ENCODE assay signal across 9 mouse cellular contexts in genomic region chr6:129235855-129236461, GRCm38 (mm10). TPM values are rescaled to one million over a fixed set of nuclear protein-coding genes. Genes with fewer than 3 reads are reported as not detected.
DNase-seq lines count a peak whose midpoint lies in the region; ATAC-seq and TF ChIP-seq lines count a peak whose summit lies in the region.
"Had no signal": no experiment of that assay in that cellular context is flagged by ENCODE, and none has a peak within 500 bp of the region (broad histone marks: within the 10 kb centered on the region; RNA-seq: fewer than 3 reads in every experiment).

No protein-coding gene starts in this region.

- no peaks in the 10 kb centered on the region for H3K27me3 ChIP-seq in heart, adult 2 months (ENCODE audit: control insufficient read depth, insufficient read depth, low read length)
- H3K27me3 ChIP-seq in heart, embryonic 10.5 days (ENCODE audit: insufficient read depth, poor library complexity, severe bottlenecking), result no peaks in the 10 kb centered on the region
- no peaks in the 10 kb centered on the region for H3K27me3 ChIP-seq in intestine, embryonic 16.5 days (replicated peaks; ENCODE audit: control insufficient read depth, insufficient read depth, low read length)
- H3K27me3 ChIP-seq: hindbrain, embryonic 15.5 days had no signal

- no peak for TF ChIP-seq CTCF in heart, adult 2 months (IDR thresholded peaks at IDR 0.05)

- peak overlapping the region; percentile 56 for H3K4me2 ChIP-seq in intestine, embryonic 16.5 days (ENCODE audit: low read depth, low read length)
- H3K4me2 ChIP-seq: hindbrain, embryonic 15.5 days had no signal

- no peak for ATAC-seq in intestine, embryonic 16.5 days

- H3K9ac ChIP-seq in heart, adult 2 months (ENCODE audit: low read depth, low read length), result peak overlapping the region; percentile 10
- H3K9ac ChIP-seq in intestine, embryonic 16.5 days (ENCODE audit: low read depth, low read length), result no peak overlapping the region
- H3K9ac ChIP-seq: hindbrain, embryonic 15.5 days had no signal

- TF ChIP-seq EP300 in heart, adult 2 months (IDR thresholded peaks at IDR 0.05; ENCODE audit: insufficient read depth, low read depth, low read length), result 0 out of 2 replicates have a peak, but pooled peaks have one; percentile 29

- peak; percentile 49; the same call in 1 of the 2 replicates for TF ChIP-seq POLR2A in heart, adult 2 months (IDR thresholded peaks at IDR 0.05; ENCODE audit: insufficient read depth, low read depth, low read length)

- peak in 1 of 2 experiments; percentile 70 for DNase-seq in heart, adult 2 months
- no peak for DNase-seq in heart, embryonic 10.5 days (ENCODE audit: low spot score)
- peak; percentile 71 for DNase-seq in Muller cell, postnatal 12 days (ENCODE audit: inconsistent ontology term)
- DNase-seq in lung, postnatal 36 days, result peak; percentile 87
- no peak for DNase-seq in right cerebral cortex, adult 2 months (ENCODE audit: low spot score in 2 of 2)
- DNase-seq in right cerebral cortex, postnatal 25 days, result no peak
- DNase-seq in urinary bladder, postnatal 4 days (ENCODE audit: low spot score in 2 of 2), result no peak

- H3K4me3 ChIP-seq in heart, adult 2 months, result peak overlapping the region; percentile 12; the same call in 1 of the 2 replicates
- no peak overlapping the region for H3K4me3 ChIP-seq in heart, embryonic 10.5 days
- no peak overlapping the region for H3K4me3 ChIP-seq in intestine, embryonic 16.5 days (ENCODE audit: low read length)
- H3K4me3 ChIP-seq: hindbrain, embryonic 15.5 days had no signal

- peak overlapping the region; percentile 96 for H3K27ac ChIP-seq in heart, adult 2 months
- H3K27ac ChIP-seq in heart, embryonic 10.5 days, result no peak overlapping the region
- peak overlapping the region; percentile 63 for H3K27ac ChIP-seq in intestine, embryonic 16.5 days (ENCODE audit: low read length)
- H3K27ac ChIP-seq: hindbrain, embryonic 15.5 days had no signal

- 29% methylated on average over 5 of the region's 5 CpGs for WGBS in heart, adult 2 months
- 78% methylated on average over 5 of the region's 5 CpGs for WGBS in heart, embryonic 10.5 days
- WGBS in intestine, embryonic 16.5 days, result 78% methylated on average over 5 of the region's 5 CpGs

- H3K9me3 ChIP-seq in heart, embryonic 10.5 days, result no peaks in the 10 kb centered on the region
- H3K9me3 ChIP-seq in intestine, embryonic 16.5 days (ENCODE audit: control insufficient read depth, low read length), result no peaks in the 10 kb centered on the region
- H3K9me3 ChIP-seq: hindbrain, embryonic 15.5 days had no signal

- H3K36me3 ChIP-seq in heart, adult 2 months (ENCODE audit: control insufficient read depth, insufficient read depth, low read length), result peaks cover 31% of the 10 kb centered on the region
- H3K36me3 ChIP-seq in heart, embryonic 10.5 days, result no peaks in the 10 kb centered on the region
- H3K36me3 ChIP-seq in intestine, embryonic 16.5 days (ENCODE audit: control insufficient read depth, insufficient read depth, low read length), result no peaks in the 10 kb centered on the region
- H3K36me3 ChIP-seq: hindbrain, embryonic 15.5 days had no signal

- intact Hi-C loops in heart, adult 2 months (cut with DNase I), result no loop called here

- H3K79me2 ChIP-seq in heart, adult 2 months (replicated peaks; ENCODE audit: control insufficient read depth, insufficient read depth, low read length), result no peaks in the 10 kb centered on the region; the same call in 1 of the 2 replicates

- peaks cover 32% of the 10 kb centered on the region for H3K4me1 ChIP-seq in heart, adult 2 months (ENCODE audit: control insufficient read depth, insufficient read depth, low read length)
- no peaks in the 10 kb centered on the region for H3K4me1 ChIP-seq in heart, embryonic 10.5 days
- H3K4me1 ChIP-seq in intestine, embryonic 16.5 days (ENCODE audit: control insufficient read depth, insufficient read depth, low read length), result peaks cover 20% of the 10 kb centered on the region

RNA-seq across cellular contexts. Expression of gene Cd69, which starts 39.3 kb away (rescaled TPM):
- total RNA-seq in heart, adult 2 months (2021), result under 1 TPM; 0.26 to 0.48 TPM
- polyA plus RNA-seq in heart, adult 2 months (2012; rRNA removed), result 0.20 and 0.49 TPM in 2 replicates
- polyA plus RNA-seq in heart, embryonic 10.5 days (2016; fragmentation: Nextera tagmentation; extraction: Ambion mirVana), result 0.12 and 0.25 TPM in 2 replicates
- polyA plus RNA-seq in intestine, embryonic 16.5 days (2015; fragmentation: Nextera tagmentation; extraction: Ambion mirVana), result 0.24 and 0.37 TPM in 2 replicates
- polyA plus RNA-seq: hindbrain, embryonic 15.5 days had no signal

RNA-seq across cellular contexts. Expression of gene Clec2d, which starts 55.5 kb away (rescaled TPM):
- total RNA-seq in heart, adult 2 months (2021), result 10 to 100 TPM; 28.7 to 40.7 TPM
- 32.4 and 47.0 TPM in 2 replicates for polyA plus RNA-seq in heart, adult 2 months (2012; rRNA removed)
- polyA plus RNA-seq in heart, embryonic 10.5 days (2016; fragmentation: Nextera tagmentation; extraction: Ambion mirVana), result not detected in 2 replicates
- 1.0 and 1.2 TPM in 2 replicates for polyA plus RNA-seq in intestine, embryonic 16.5 days (2015; fragmentation: Nextera tagmentation; extraction: Ambion mirVana)

Comparison
In these comparisons a context has a peak if more than half of its experiments do, and no peak if none do; other contexts are left out.
1. RNA of gene Clec2d, which starts 55.5 kb away (polyA plus RNA-seq): 32.4 to 47.0 TPM in heart, adult 2 months; 1.0 to 1.2 TPM in intestine, embryonic 16.5 days and not detected in heart, embryonic 10.5 days; every median in the first group is over 10 times any median in the second.
2. DNase-seq: peak in Muller cell, postnatal 12 days (single experiment) and lung, postnatal 36 days (single experiment); none in heart, embryonic 10.5 days (single experiment), right cerebral cortex, adult 2 months (0 of 2), right cerebral cortex, postnatal 25 days (single experiment) and urinary bladder, postnatal 4 days (0 of 2).